Mouse (Mus musculus): Measurements from ENCODE around the gene Plpp2. TPM values are rescaled to one million over a fixed set of nuclear protein-coding genes. Genes with fewer than 3 reads are reported as not detected.

The Plpp2 gene
- 1 to 10 TPM; 5.0 to 6.5 TPM for polyA plus RNA-seq (2017; shearing (Covaris generic))

GRCm38 (mm10) chr10:79533126-79533911, at the start of gene Plpp2:
TSS of gene Plpp2 (minus strand) at chr10:79533796.

GRCm38 (mm10) chr10:79554330-79555237, 21.0 kb upstream of the Plpp2 start, which contains the start of gene Mier2:
TSS of gene Mier2 (minus strand) at chr10:79555199.

Other genes starting within 250 kb of the Plpp2 start
- under 1 TPM; 0.21 to 0.45 TPM for gene Vmn2r82, start 177.3 kb downstream of the Plpp2 start, polyA plus RNA-seq (2017; shearing (Covaris generic))
- gene Vmn2r83, start 65.1 kb downstream of the Plpp2 start, polyA plus RNA-seq (2017; shearing (Covaris generic)), result not detected
- gene Mier2, start 21.4 kb upstream of the Plpp2 start, polyA plus RNA-seq (2017; shearing (Covaris generic)), result 10 to 100 TPM; 39.6 to 51.5 TPM
- under 1 TPM in 1 of 2 experiments, not detected in 1; 0.62 TPM for gene Theg, start 53.5 kb upstream of the Plpp2 start, polyA plus RNA-seq (2017; shearing (Covaris generic))
- under 1 TPM; 0.17 to 0.27 TPM for gene C2cd4c, start 80.2 kb upstream of the Plpp2 start, polyA plus RNA-seq (2017; shearing (Covaris generic))
- under 1 TPM in 1 of 2 experiments, not detected in 1; 0.30 TPM for gene Shc2, start 104.1 kb upstream of the Plpp2 start, polyA plus RNA-seq (2017; shearing (Covaris generic))
- gene Odf3l2, start 111.9 kb upstream of the Plpp2 start, polyA plus RNA-seq (2017; shearing (Covaris generic)), result not detected
- 1 to 10 TPM in 1 of 2 experiments, not detected in 1; 1.6 TPM for gene Madcam1, start 130.8 kb upstream of the Plpp2 start, polyA plus RNA-seq (2017; shearing (Covaris generic))
- 10 to 100 TPM; 40.8 to 60.9 TPM for gene Tpgs1, start 135.6 kb upstream of the Plpp2 start, polyA plus RNA-seq (2017; shearing (Covaris generic))
- gene Cdc34, start 148.4 kb upstream of the Plpp2 start, polyA plus RNA-seq (2017; shearing (Covaris generic)), result 10 to 100 TPM; 87.7 to 88.0 TPM
- gene Gzmm, start 155.2 kb upstream of the Plpp2 start, polyA plus RNA-seq (2017; shearing (Covaris generic)), result 1 to 10 TPM; 1.1 to 3.0 TPM
- gene Bsg, start 170.7 kb upstream of the Plpp2 start, polyA plus RNA-seq (2017; shearing (Covaris generic)), result 100 to 1,000 TPM; 235 to 253 TPM
- under 1 TPM in 1 of 2 experiments, not detected in 1; 0.13 TPM for gene Hcn2, start 182.8 kb upstream of the Plpp2 start, polyA plus RNA-seq (2017; shearing (Covaris generic))
- 10 to 100 TPM; 41.3 to 47.1 TPM for gene Polrmt, start 212.8 kb upstream of the Plpp2 start, polyA plus RNA-seq (2017; shearing (Covaris generic))
- gene Fgf22, start 221.3 kb upstream of the Plpp2 start, polyA plus RNA-seq (2017; shearing (Covaris generic)), result under 1 TPM; 0.12 to 0.55 TPM
- 10 to 100 TPM; 47.4 to 52.3 TPM for gene Rnf126, start 233.2 kb upstream of the Plpp2 start, polyA plus RNA-seq (2017; shearing (Covaris generic))
- under 1 TPM; 0.13 to 0.51 TPM for gene Fstl3, start 243.5 kb upstream of the Plpp2 start, polyA plus RNA-seq (2017; shearing (Covaris generic))

Data from inflammation-experienced regulatory T-cells (primary cell).